Mouse (Mus musculus): ENCODE data around the gene Extl1. TPM values are rescaled to one million over a fixed set of nuclear protein-coding genes. Genes with fewer than 3 reads are reported as not detected.

Extl1 gene
- polyA plus RNA-seq, 2 experiments: 0.11 to 0.16 TPM

DNA sequence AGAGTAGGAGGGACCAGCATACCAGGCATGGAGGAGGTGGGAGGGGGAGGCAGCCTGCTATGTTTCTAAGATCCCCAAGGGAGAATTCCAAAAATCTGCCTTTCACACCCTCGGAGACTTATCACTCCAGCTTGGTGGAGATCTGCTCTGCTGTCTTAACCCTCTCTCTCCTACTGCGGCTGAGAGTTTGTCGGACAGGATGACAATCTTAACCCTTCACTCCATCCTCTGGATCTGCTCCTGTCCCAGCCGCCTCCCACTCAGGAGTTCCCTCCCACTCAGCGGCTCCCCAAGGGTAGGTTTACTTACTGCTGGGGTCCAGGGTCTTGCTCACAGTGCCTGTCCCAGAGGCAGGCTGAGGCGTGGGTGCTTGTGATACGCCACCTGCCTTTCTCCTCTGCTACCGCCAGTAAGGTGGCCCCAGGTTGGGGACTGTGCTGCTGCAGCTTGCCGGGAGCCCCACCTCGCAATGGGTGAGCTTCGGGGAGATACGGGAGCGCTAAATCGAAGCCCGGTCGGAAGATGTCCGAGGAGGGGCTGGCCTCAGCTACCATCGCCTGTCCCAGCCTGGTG is 12.9 kb downstream of the Extl1 start:
- H3K9ac ChIP-seq (replicated peaks): no peak overlapping the region
- ATAC-seq (ENCODE audit: insufficient read depth) (no peak), DNase-seq (ENCODE audit: low read depth in 3 of 3, low spot score in 3 of 3) (no peak)
- WGBS (ENCODE audit: insufficient replicate concordance): 3% methylated on average over 18 of the region's 18 CpGs
- H3K4me2 ChIP-seq (ENCODE audit: low read depth): no peak overlapping the region
- H3K36me3 ChIP-seq (replicated peaks; ENCODE audit: control insufficient read depth, insufficient read depth, low read depth): no peaks in the 10 kb centered on the region
- H3K9me3 ChIP-seq (ENCODE audit: control insufficient read depth, low read length): no peaks in the 10 kb centered on the region
- peaks cover 26% of the 10 kb centered on the region for H3K27me3 ChIP-seq (ENCODE audit: control insufficient read depth, insufficient read depth, low read length)
- TF ChIP-seq CTCF (IDR thresholded peaks at IDR 0.05; ENCODE audit: low read depth): no peak
- no peak for TF ChIP-seq EP300 (IDR thresholded peaks at IDR 0.05; ENCODE audit: low read depth)
- no peak overlapping the region for H3K4me3 ChIP-seq (ENCODE audit: insufficient read depth in 1 of 2, low read depth in 2 of 2, low read length in 2 of 2)
- H3K27ac ChIP-seq: no peak overlapping the region
- no peaks in the 10 kb centered on the region for H3K4me1 ChIP-seq (replicated peaks; ENCODE audit: control insufficient read depth in 2 of 2, insufficient read depth in 2 of 2, low read length in 1 of 2)

DNA sequence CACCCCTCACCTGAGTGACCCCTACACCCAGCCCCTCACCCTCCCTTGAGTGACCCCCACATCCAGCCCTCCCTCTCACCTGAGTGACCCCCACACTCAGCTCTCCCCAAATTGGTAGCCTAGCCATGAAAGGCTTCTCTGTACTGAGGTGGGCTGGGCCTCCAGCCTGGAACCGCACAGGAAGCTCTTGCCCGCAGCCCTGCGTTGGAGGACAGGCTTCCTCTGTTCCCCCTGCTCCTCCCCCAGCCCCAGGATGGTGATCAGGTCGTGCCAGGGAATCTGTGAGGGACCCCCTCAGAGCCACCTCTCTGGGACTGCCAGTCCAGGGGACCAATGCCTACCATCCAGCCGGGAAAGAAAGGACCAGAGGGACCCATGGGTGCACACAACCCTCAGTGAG is 18.4 kb downstream of the Extl1 start:
- H3K4me1 ChIP-seq (replicated peaks; ENCODE audit: control insufficient read depth in 2 of 2, insufficient read depth in 2 of 2, low read length in 1 of 2): no peaks in the 10 kb centered on the region
- WGBS (ENCODE audit: insufficient replicate concordance): 19% methylated on average over 5 of the region's 5 CpGs
- H3K9me3 ChIP-seq (ENCODE audit: control insufficient read depth, low read length): no peaks in the 10 kb centered on the region
- TF ChIP-seq EP300 (IDR thresholded peaks at IDR 0.05; ENCODE audit: low read depth) (no peak), CTCF (IDR thresholded peaks at IDR 0.05; ENCODE audit: low read depth) (no peak)
- H3K4me2 ChIP-seq (ENCODE audit: low read depth): no peak overlapping the region
- no peak overlapping the region for H3K9ac ChIP-seq (replicated peaks)
- no peak overlapping the region for H3K4me3 ChIP-seq (ENCODE audit: insufficient read depth in 1 of 2, low read depth in 2 of 2, low read length in 2 of 2)
- ATAC-seq (ENCODE audit: insufficient read depth) (no peak), DNase-seq (ENCODE audit: low read depth in 3 of 3, low spot score in 3 of 3) (no peak)
- H3K27ac ChIP-seq: no peak overlapping the region
- peaks cover 1% of the 10 kb centered on the region for H3K27me3 ChIP-seq (ENCODE audit: control insufficient read depth, insufficient read depth, low read length)
- H3K36me3 ChIP-seq (replicated peaks; ENCODE audit: control insufficient read depth, insufficient read depth, low read depth): no peaks in the 10 kb centered on the region

DNA sequence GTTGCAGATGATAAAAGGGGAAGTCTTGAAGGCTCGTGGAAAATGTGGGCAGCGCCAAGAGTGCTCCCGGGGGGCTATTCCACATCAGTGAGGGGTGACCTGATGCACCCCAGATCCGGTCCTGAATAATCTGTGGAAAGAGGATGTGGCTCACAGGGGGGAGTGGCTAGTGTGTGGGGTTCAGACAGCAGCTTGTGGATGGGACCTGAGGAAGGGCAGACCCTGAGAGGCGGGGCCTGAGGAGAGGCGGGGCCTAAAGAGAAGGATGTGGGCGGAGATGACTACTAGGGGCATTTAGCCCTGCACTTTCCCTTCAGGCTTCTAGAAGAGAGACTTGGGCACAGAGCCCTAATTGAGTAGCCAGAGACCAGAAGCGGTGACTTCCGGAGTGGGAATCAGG is 21.1 kb downstream of the Extl1 start:
- no peaks in the 10 kb centered on the region for H3K27me3 ChIP-seq (ENCODE audit: control insufficient read depth, insufficient read depth, low read length)
- TF ChIP-seq CTCF (IDR thresholded peaks at IDR 0.05; ENCODE audit: low read depth): no peak
- TF ChIP-seq EP300 (IDR thresholded peaks at IDR 0.05; ENCODE audit: low read depth): no peak
- H3K4me1 ChIP-seq (replicated peaks; ENCODE audit: control insufficient read depth in 2 of 2, insufficient read depth in 2 of 2, low read length in 1 of 2): no peaks in the 10 kb centered on the region
- ATAC-seq (ENCODE audit: insufficient read depth) (no peak), DNase-seq (ENCODE audit: low read depth in 3 of 3, low spot score in 3 of 3) (no peak)
- WGBS (ENCODE audit: insufficient replicate concordance): 5% methylated on average over 9 of the region's 9 CpGs
- H3K4me3 ChIP-seq (ENCODE audit: insufficient read depth in 1 of 2, low read depth in 2 of 2, low read length in 2 of 2): no peak overlapping the region
- H3K36me3 ChIP-seq (replicated peaks; ENCODE audit: control insufficient read depth, insufficient read depth, low read depth): no peaks in the 10 kb centered on the region
- no peaks in the 10 kb centered on the region for H3K9me3 ChIP-seq (ENCODE audit: control insufficient read depth, low read length)
- no peak overlapping the region for H3K9ac ChIP-seq (replicated peaks)
- H3K4me2 ChIP-seq (ENCODE audit: low read depth): no peak overlapping the region
- no peak overlapping the region for H3K27ac ChIP-seq

DNA sequence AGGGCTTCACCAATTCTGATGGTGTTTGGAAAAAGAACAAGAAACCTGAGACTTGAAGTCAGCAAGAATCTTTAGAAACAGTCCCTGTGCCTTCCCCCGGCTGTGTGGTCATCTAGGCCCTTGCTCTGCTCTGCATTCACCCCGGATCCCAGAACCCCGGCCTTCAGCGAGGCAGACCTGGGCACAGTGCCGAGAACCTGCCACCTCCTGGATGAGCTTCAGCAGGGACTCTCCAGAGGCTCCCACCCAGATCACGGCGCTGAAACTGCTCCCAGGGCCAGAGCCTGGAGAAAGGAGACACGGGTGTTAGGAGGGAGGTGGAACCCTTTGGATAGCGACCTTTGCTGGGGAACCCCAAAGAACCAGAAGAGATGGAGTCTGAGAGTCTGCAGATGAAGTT is 21.5 kb downstream of the Extl1 start:
- 55% methylated on average over 9 of the region's 9 CpGs for WGBS (ENCODE audit: insufficient replicate concordance)
- no peaks in the 10 kb centered on the region for H3K27me3 ChIP-seq (ENCODE audit: control insufficient read depth, insufficient read depth, low read length)

DNA sequence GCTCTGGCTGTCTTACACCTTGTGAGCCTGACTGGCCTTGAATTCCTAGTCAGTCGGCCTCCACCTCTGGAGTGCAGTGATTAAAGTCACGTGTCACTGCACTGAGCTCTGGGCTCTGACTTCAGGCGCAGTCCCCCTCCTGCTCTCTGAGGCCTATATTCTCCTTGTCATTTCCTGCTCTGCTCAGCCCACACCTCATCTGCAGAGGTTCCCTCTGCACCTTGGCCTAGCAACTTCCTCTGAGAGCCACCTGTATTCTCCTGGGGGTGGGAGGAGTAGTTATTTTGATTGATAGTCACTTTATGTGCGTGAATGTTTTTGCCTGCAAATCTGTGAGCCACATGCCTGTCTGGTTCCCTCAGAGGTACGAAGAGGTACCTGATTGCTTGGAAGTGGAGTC is 22.4 kb downstream of the Extl1 start:
- WGBS (ENCODE audit: insufficient replicate concordance): 16% methylated on average over 5 of the region's 5 CpGs
- Histone ChIP-seq H3K9me3 (ENCODE audit: control insufficient read depth, low read length) (no peaks in the 10 kb centered on the region), H3K4me2 (ENCODE audit: low read depth) (no peak overlapping the region), H3K4me1 (replicated peaks; ENCODE audit: control insufficient read depth in 2 of 2, insufficient read depth in 2 of 2, low read length in 1 of 2) (no peaks in the 10 kb centered on the region; a peak in 1 of 4 replicates), H3K27ac (no peak overlapping the region), H3K27me3 (ENCODE audit: control insufficient read depth, insufficient read depth, low read length) (no peaks in the 10 kb centered on the region), H3K4me3 (ENCODE audit: insufficient read depth in 1 of 2, low read depth in 2 of 2, low read length in 2 of 2) (no peak overlapping the region), H3K36me3 (replicated peaks; ENCODE audit: control insufficient read depth, insufficient read depth, low read depth) (no peaks in the 10 kb centered on the region), H3K9ac (replicated peaks) (no peak overlapping the region)
- no peak for DNase-seq (ENCODE audit: low read depth in 3 of 3, low spot score in 3 of 3)
- TF ChIP-seq EP300 (IDR thresholded peaks at IDR 0.05; ENCODE audit: low read depth): no peak
- no peak for ATAC-seq (ENCODE audit: insufficient read depth)

More for the DNA sequence above, 21.5 kb downstream of the Extl1 start:
- no peak overlapping the region for H3K4me2 ChIP-seq (ENCODE audit: low read depth)
- DNase-seq (ENCODE audit: low read depth in 3 of 3, low spot score in 3 of 3) (no peak), ATAC-seq (ENCODE audit: insufficient read depth) (no peak)
- TF ChIP-seq EP300 (IDR thresholded peaks at IDR 0.05; ENCODE audit: low read depth): no peak
- no peak for TF ChIP-seq CTCF (IDR thresholded peaks at IDR 0.05; ENCODE audit: low read depth)
- no peaks in the 10 kb centered on the region for H3K36me3 ChIP-seq (replicated peaks; ENCODE audit: control insufficient read depth, insufficient read depth, low read depth)
- no peaks in the 10 kb centered on the region for H3K4me1 ChIP-seq (replicated peaks; ENCODE audit: control insufficient read depth in 2 of 2, insufficient read depth in 2 of 2, low read length in 1 of 2)
- H3K9me3 ChIP-seq (ENCODE audit: control insufficient read depth, low read length): no peaks in the 10 kb centered on the region
- H3K4me3 ChIP-seq (ENCODE audit: insufficient read depth in 1 of 2, low read depth in 2 of 2, low read length in 2 of 2): no peak overlapping the region
- H3K27ac ChIP-seq: no peak overlapping the region
- H3K9ac ChIP-seq (replicated peaks): no peak overlapping the region
